Mouse (Mus musculus): ENCODE data around the gene Prl7d1. TPM values are rescaled to one million over a fixed set of nuclear protein-coding genes. Genes with fewer than 3 reads are reported as not detected.
"Not testable (repeated sequence)": the region's sequence is repeated elsewhere in the genome, so short reads cannot be mapped to it uniquely, and the experiment has no call there.

The Prl7d1 gene
- total RNA-seq (2017) = not detected in 3 replicates

- ATAC-seq (replicated peaks; ENCODE audit: insufficient number of reproducible peaks, low FRiP score, low TSS enrichment, poor library complexity, severe bottlenecking) = no peak
These were observed at the start of gene Prl7d1 for GRCm38 (mm10) chr13:27716636-27717035. Gene Prl7d1 (minus strand): TSS chr13:27716736.

DNA sequence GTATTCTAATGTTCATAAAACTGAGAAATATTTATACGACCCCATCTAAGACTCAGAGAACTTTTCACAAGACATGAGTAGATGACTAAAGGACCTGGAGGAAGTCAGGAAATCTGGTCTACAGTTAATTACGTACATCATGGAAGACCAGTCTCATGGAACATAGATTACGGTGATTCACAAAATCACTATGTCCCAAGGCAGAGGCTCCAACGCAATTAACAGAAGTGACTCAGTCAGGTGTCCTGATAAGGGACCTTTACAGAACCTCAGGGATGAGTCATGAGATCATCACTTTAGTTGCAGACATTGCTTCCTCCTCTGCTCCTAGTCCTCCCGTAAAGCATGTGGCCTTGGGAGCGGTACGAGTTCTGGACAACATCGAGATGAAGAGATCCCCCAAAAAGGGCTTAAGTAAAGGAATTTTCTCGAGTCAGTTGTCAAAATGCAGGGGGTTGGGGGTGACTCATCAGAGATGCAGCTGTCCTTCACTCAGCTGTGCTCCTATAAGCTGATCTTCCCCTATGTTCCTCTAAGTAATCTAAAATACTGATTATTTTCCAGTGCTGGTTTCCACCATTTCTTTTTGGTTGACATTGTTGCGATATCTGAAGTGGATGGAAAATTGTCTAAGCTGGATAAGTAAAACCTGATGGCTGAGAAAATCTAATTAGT, 18.1 kb upstream of the Prl7d1 start:
- ATAC-seq (replicated peaks; ENCODE audit: insufficient number of reproducible peaks, low FRiP score, low TSS enrichment, poor library complexity, severe bottlenecking) = no peak

- ATAC-seq (replicated peaks; ENCODE audit: insufficient number of reproducible peaks, low FRiP score, low TSS enrichment, poor library complexity, severe bottlenecking) = not testable (repeated sequence)
These were observed 13.9 kb upstream of the Prl7d1 start for GRCm38 (mm10) chr13:27730286-27730959.

DNA sequence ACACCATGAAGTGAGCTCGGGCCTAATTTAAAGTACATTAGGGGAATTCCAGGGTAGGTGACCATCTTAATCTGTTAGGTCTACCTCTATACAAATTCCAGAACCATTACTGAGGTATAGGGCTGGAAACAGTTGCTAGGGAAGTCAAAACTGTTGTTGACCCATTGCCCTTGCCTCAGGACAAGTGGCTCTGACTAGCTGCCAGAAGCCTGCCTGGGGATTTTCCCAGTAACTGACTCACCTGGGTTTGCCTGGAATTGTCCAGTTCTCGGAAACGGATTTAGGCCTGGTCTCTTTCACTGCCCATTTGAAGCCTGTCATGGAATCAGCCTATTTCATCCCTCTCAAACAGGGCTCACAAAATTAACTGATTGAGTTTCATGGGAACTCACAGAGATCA, 8.5 kb upstream of the Prl7d1 start:
- ATAC-seq (replicated peaks; ENCODE audit: insufficient number of reproducible peaks, low FRiP score, low TSS enrichment, poor library complexity, severe bottlenecking) = not testable (repeated sequence)

DNA sequence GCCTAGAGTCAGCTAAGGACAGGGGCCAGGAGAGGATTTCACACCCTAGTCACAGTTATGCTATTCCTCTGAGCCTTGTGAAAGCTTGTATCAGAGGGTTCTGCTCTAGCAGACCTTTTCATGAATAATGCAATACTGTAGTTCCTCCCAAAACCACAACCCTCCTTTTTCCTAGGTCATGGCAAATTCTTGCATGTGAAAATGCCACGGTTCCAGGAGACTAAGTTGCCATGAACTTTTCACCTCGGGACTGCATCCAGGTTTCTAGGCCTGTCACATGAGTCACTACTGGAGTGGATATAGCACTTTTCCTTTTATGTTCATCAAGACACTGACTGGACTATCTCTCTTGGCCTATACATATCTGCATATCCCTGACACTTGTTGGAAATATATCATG, 10.0 kb downstream of the Prl7d1 start:
- ATAC-seq (replicated peaks; ENCODE audit: insufficient number of reproducible peaks, low FRiP score, low TSS enrichment, poor library complexity, severe bottlenecking) = no peak

DNA sequence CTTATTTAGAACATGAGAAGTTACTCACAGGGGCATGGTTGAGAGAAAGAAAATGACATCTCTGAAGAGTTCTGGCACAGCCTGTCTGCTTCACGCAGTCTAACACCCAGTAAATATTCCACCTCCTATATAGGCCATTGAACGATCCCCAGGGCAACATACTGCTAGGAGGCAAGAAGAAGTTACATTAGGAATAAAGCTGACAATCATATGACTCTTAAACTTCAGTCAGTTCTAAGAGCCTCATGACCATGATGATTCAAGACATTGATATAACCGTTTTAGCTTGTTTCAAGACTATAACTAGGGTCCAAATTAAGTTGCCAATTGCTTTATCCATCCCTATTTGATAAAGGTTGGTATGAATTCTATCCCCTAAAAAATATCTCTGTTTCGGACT, 48.6 kb downstream of the Prl7d1 start, which contains the start of gene Prl7a2:
Prl7a2 (minus strand) TSS at position 101 of the 400 bp plus-strand sequence.
- no peak for ATAC-seq (replicated peaks; ENCODE audit: insufficient number of reproducible peaks, low FRiP score, low TSS enrichment, poor library complexity, severe bottlenecking)

- ATAC-seq (replicated peaks; ENCODE audit: insufficient number of reproducible peaks, low FRiP score, low TSS enrichment, poor library complexity, severe bottlenecking) = no peak
These were observed 55.8 kb downstream of the Prl7d1 start for GRCm38 (mm10) chr13:27660747-27661146.

Other genes starting within 250 kb of the Prl7d1 start
- not detected in 3 replicates for gene Prl8a8, start 203.5 kb downstream of the Prl7d1 start, total RNA-seq (2017)
- not detected in 3 replicates for gene Prl8a9, start 152.1 kb downstream of the Prl7d1 start, total RNA-seq (2017)
- not detected in 3 replicates for gene Prl8a1, start 134.6 kb downstream of the Prl7d1 start, total RNA-seq (2017)
- not detected in 3 replicates for gene Prl7b1, start 106.2 kb downstream of the Prl7d1 start, total RNA-seq (2017)
- gene Prl7a1, start 74.2 kb downstream of the Prl7d1 start, total RNA-seq (2017) = not detected in 3 replicates
- gene Prl7a2, start 48.7 kb downstream of the Prl7d1 start, total RNA-seq (2017) = not detected in 3 replicates
- not detected in 3 replicates for gene Prl7c1, start 64.1 kb upstream of the Prl7d1 start, total RNA-seq (2017)
- gene Prl2a1, start 84.9 kb upstream of the Prl7d1 start, total RNA-seq (2017) = not detected in 3 replicates
- not detected in 3 replicates for gene Prl2c1, start 132.6 kb upstream of the Prl7d1 start, total RNA-seq (2017)

Measured in monocyte, adult 5-6 weeks (primary cell).